Mouse (Mus musculus) E14TG2a.4 (cell line): Measurements from ENCODE around the gene Slco1c1.

Source experiments
- CTCF ChIP-seq: conservative IDR thresholded peaks from 2 replicates; pipeline ENCODE4 v1.5.1; 2014; ENCODE audit warnings: low read length
- POU5F1 ChIP-seq: IDR thresholded peaks from 2 replicates; pipeline ENCODE4 v1.6.1; 2014; ENCODE audit warnings: low read length, borderline replicate concordance

DNA sequence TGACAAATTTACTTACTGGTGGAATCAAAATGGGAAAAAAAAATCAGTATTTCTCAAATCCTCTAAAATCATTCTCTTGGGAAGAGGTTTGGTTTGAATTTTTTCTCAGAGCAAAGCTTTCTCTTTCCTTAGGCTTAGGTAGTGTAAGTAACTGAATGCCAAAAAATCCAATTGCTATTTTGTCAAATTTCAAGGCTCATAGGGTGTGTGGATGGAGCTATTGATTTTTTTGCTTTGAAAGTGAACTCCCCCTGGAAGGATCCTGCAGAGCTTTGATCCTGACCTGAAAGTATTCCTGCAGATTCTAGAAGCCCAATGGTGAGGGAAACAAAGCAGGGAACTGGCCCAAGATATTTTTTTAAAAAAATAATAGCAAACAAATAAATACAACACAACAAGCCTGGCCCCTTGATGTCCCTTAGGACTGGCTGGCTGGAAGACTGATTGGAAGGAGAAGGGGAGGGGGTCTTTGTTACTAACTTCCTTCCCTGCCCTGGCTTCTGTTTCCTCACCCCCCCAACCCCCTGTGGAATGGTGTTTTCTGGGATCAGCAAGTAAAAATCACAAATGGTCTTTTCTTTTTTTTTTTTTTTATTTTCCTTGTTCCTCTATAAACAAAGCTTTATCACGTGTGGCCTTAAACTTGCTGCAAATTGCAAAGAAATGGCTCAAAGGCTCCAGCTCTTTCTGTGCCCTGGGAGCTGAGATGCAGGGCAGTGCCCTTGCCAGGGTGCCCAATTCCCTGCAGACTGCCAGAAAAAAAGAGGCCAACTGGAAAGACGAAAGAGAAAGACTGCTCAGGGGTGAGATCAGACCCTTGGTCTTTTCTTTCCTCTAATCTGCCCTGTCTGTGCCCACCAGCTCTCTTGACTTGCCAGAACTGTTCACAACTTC is at the start of gene Slco1c1:
- no peak for TF ChIP-seq CTCF
- TF ChIP-seq POU5F1, result no peak
